Mouse (Mus musculus) embryonic facial prominence, embryonic 10.5 days (tissue): Measurements from ENCODE around the gene Sgms1. TPM values are rescaled to one million over a fixed set of nuclear protein-coding genes. Genes with fewer than 3 reads are reported as not detected.
"Not testable (repeated sequence)": the region's sequence is repeated elsewhere in the genome, so short reads cannot be mapped to it uniquely, and the experiment has no call there.

Experiments
- DNase-seq: peaks from one replicate; pipeline ENCODE4 v3.0.0-alpha.2; 2017; ENCODE audit warnings: low spot score
- H3K27ac ChIP-seq: fragments of 300-500 bp; sonication (generic); replicated peaks from 2 replicates; pipeline ENCODE4 v1.5.1; 2016; ENCODE audit warnings: mild to moderate bottlenecking
- H3K27me3 ChIP-seq: fragments of 300-500 bp; sonication (generic); replicated peaks from 2 replicates; pipeline ENCODE4 v1.6.1; 2016; ENCODE audit warnings: low read depth, mild to moderate bottlenecking; ENCODE audit not compliant: poor library complexity, severe bottlenecking
- H3K36me3 ChIP-seq: fragments of 300-500 bp; sonication (generic); replicated peaks from 2 replicates; pipeline ENCODE4 v1.6.1; 2016; ENCODE audit warnings: mild to moderate bottlenecking, moderate library complexity
- H3K4me1 ChIP-seq: fragments of 300-500 bp; sonication (generic); 2 replicates; pipeline ENCODE4 v1.6.1; 2016
- H3K4me3 ChIP-seq: fragments of 300-500 bp; sonication (generic); 2 replicates; pipeline ENCODE4 v1.5.1; 2016; ENCODE audit warnings: mild to moderate bottlenecking, moderate library complexity
- H3K9me3 ChIP-seq: fragments of 300-500 bp; sonication (generic); 2 replicates; pipeline ENCODE4 v1.6.1; 2016; ENCODE audit warnings: mild to moderate bottlenecking
- WGBS: fragments of 180-500 bp; shearing (Covaris S2); methylation state at CpG from one replicate; pipeline ENCODE4 v1.1.7; 2016; 5-methylcytosine and 5-hydroxymethylcytosine counted together
- polyA plus RNA-seq: library from polyadenylated mRNA; unstranded; fragments of >200 nt; fragmentation: Nextera tagmentation; extraction: Ambion mirVana; gene quantifications from 2 replicates; pipeline ENCODE4 v1.2.1, GENCODE M21; 2016

The Sgms1 gene
- polyA plus RNA-seq, 1 experiment from 2014 or later = 16.6 TPM

GRCm38 (mm10) chr19:32098582-32098981 lies 290.9 kb downstream of the Sgms1 start:
- Histone ChIP-seq H3K27me3 (no peaks in the 10 kb centered on the region), H3K4me1 (peaks cover 11% of the 10 kb centered on the region), H3K27ac (no peak overlapping the region), H3K4me3 (no peak overlapping the region), H3K9me3 (no peaks in the 10 kb centered on the region), H3K36me3 (no peaks in the 10 kb centered on the region)
- WGBS = 69% methylated on average over 3 of the region's 3 CpGs
- no peak for DNase-seq

GRCm38 (mm10) chr19:32092358-32092757 lies 297.2 kb downstream of the Sgms1 start:
- DNase-seq = no peak
- no peak overlapping the region for H3K27ac ChIP-seq

GRCm38 (mm10) chr19:32090804-32091203 lies 298.7 kb downstream of the Sgms1 start:
- H3K9me3 ChIP-seq = no peaks in the 10 kb centered on the region
- H3K27me3 ChIP-seq = no peaks in the 10 kb centered on the region
- no peaks in the 10 kb centered on the region for H3K4me1 ChIP-seq
- WGBS = 88% methylated on average over 4 of the region's 4 CpGs
- H3K27ac ChIP-seq = no peak overlapping the region
- DNase-seq = no peak
- no peaks in the 10 kb centered on the region for H3K36me3 ChIP-seq
- H3K4me3 ChIP-seq = no peak overlapping the region

More at GRCm38 (mm10) chr19:32092358-32092757, 297.2 kb downstream of the Sgms1 start:
- Histone ChIP-seq H3K9me3 (no peaks in the 10 kb centered on the region), H3K4me1 (no peaks in the 10 kb centered on the region), H3K27me3 (no peaks in the 10 kb centered on the region), H3K4me3 (no peak overlapping the region), H3K36me3 (no peaks in the 10 kb centered on the region)
- 88% methylated on average over 4 of the region's 4 CpGs for WGBS

- DNase-seq = no peak
- 88% methylated on average over 1 of the region's 1 CpGs for WGBS
- H3K4me3 ChIP-seq = no peak overlapping the region
- H3K27me3 ChIP-seq = no peaks in the 10 kb centered on the region
- H3K4me1 ChIP-seq = no peaks in the 10 kb centered on the region
- H3K36me3 ChIP-seq = no peaks in the 10 kb centered on the region
- H3K27ac ChIP-seq = no peak overlapping the region
- H3K9me3 ChIP-seq = no peaks in the 10 kb centered on the region
Measured at GRCm38 (mm10) chr19:32088570-32088969, 300.9 kb downstream of the Sgms1 start.

- Histone ChIP-seq H3K4me3 (no peak overlapping the region), H3K4me1 (no peaks in the 10 kb centered on the region), H3K9me3 (no peaks in the 10 kb centered on the region), H3K27ac (no peak overlapping the region), H3K27me3 (no peaks in the 10 kb centered on the region), H3K36me3 (no peaks in the 10 kb centered on the region)
- 88% methylated on average over 6 of the region's 6 CpGs for WGBS
- no peak for DNase-seq
Measured at GRCm38 (mm10) chr19:32087736-32088470, 301.6 kb downstream of the Sgms1 start.

DNA sequence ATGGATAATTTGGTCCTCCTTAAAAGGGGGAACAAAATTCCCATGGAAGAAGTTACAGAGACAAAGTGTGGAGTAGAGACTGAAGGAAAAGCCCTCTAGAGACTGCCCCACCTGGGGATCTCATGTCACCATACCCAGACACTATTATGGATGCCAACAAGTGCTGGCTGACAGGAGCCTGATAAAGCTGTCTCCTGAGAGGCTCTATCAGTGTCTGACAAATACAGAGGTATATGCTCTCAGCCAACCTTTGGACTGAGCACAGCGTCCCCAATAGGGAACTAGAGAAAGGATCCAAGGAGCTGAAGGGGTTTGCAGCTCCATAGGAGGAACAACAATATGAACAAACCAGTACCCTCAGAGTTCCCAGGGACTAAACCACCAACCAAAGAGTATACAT lies 304.7 kb downstream of the Sgms1 start:
- H3K9me3 ChIP-seq, DNase-seq, H3K27ac ChIP-seq, H3K4me3 ChIP-seq, H3K4me1 ChIP-seq, H3K27me3 ChIP-seq, H3K36me3 ChIP-seq: not testable (repeated sequence)
- WGBS = 88% methylated on average over 1 of the region's 1 CpGs

Other genes starting within 250 kb of the Sgms1 start
- 69.7 and 70.3 TPM in 2 replicates for gene Rpl9-ps6, start 76.9 kb upstream of the Sgms1 start, polyA plus RNA-seq
- 65.7 and 71.6 TPM in 2 replicates for gene Minpp1, start 96.1 kb upstream of the Sgms1 start, polyA plus RNA-seq
- gene Papss2, start 206.1 kb upstream of the Sgms1 start, polyA plus RNA-seq = 1.6 and 3.1 TPM in 2 replicates